Mouse (Mus musculus): ENCODE results near the gene Hoxb6.

- TF ChIP-seq CTCF (conservative IDR thresholded peaks at IDR 0.05 in 1 of 2, IDR thresholded peaks at IDR 0.05 in 1 of 2; ENCODE audit: low read depth in 2 of 2, low read length in 2 of 2) = peak in 1 of 2 experiments; percentile 97; a peak in 2 of 4 replicates
- TF ChIP-seq ETS1 (conservative IDR thresholded peaks at IDR 0.05; ENCODE audit: low read depth, low read length) = peak; percentile 28; the same call in 1 of the 2 replicates
- 0 out of 2 replicates have a peak, but pooled peaks have one; percentile 53 for TF ChIP-seq RCOR1 (conservative IDR thresholded peaks at IDR 0.05; ENCODE audit: low read depth, low read length)
- no peak for TF ChIP-seq ZNF384 (IDR thresholded peaks at IDR 0.05; ENCODE audit: low read depth, low read length)
- TF ChIP-seq POLR2A (IDR thresholded peaks at IDR 0.05; ENCODE audit: low read depth, low read length) = no peak
- peak; percentile 50; the same call in 1 of the 2 replicates for TF ChIP-seq TCF12 (IDR thresholded peaks at IDR 0.05; ENCODE audit: low read depth, low read length)
- TF ChIP-seq KAT2A (IDR thresholded peaks at IDR 0.05; ENCODE audit: insufficient replicate concordance, low read length) = no peak
Observed at GRCm38 (mm10) chr11:96311520-96312417, 19.5 kb downstream of the Hoxb6 start.
